Mouse (Mus musculus) myocyte (in vitro differentiated cells): ENCODE results near the gene Dock2.

ENCODE experiments used
- MAX ChIP-seq: IDR thresholded peaks from one replicate; pipeline ENCODE4 v1.6.1; 2011; ENCODE audit warnings: low read depth, mild to moderate bottlenecking, control low read depth
- MYOD1 ChIP-seq, 3 experiments: IDR thresholded peaks; one replicate each; pipeline ENCODE4 v1.6.1; 2011; ENCODE audit warnings: control low read depth in 2 of 3, low read depth in 2 of 3, mild to moderate bottlenecking in 2 of 3, moderate library complexity in 1 of 3; ENCODE audit not compliant: insufficient read length in 2 of 3, control insufficient read depth in 1 of 3
- POLR2A ChIP-seq: IDR thresholded peaks from one replicate; pipeline ENCODE4 v1.6.1; 2011; ENCODE audit warnings: low read depth, mild to moderate bottlenecking, control low read depth, moderate library complexity; ENCODE audit not compliant: insufficient read length
- USF1 ChIP-seq: IDR thresholded peaks from one replicate; pipeline ENCODE4 v1.6.1; 2011; ENCODE audit warnings: low read depth, mild to moderate bottlenecking, control low read depth, moderate library complexity

DNA sequence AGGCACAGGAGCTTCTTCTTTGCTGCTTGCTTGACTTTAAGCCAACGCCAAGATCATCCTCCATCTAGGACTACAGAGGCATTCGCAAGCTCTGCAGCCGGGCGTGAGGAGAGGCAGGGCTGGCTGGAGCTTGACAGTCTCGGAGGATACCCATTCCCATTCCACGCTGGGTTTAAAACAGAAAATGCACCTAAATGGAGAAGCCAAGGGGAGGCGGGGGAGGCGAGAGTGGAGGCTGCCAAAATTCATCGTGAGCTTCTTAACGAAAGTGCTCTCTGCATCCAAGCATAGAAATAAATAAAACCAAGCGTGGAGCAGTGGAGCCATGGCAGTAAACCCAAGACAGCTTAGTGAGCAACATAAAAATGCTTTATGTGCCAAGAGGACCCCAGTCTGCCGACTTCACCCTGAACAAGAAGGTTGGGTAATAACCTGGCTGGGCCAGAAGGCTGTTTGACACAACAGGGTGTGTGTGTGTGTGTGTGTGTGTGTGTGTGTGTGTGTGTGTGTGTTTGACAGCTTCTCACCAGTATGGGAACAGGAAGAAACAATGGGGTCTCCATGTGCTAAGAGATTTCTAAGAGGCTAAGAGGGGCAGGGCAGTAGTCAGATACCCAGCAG lies 524.7 kb downstream of the Dock2 start:
- TF ChIP-seq MAX (no peak), POLR2A (no peak), MYOD1 (IDR thresholded peaks at IDR 0.05; ENCODE audit: control insufficient read depth in 1 of 3, insufficient read length in 2 of 3, low read depth in 2 of 3) (no peak), USF1 (no peak)
